Mouse (Mus musculus): ENCODE results near the gene Hnrnpab.

DNA sequence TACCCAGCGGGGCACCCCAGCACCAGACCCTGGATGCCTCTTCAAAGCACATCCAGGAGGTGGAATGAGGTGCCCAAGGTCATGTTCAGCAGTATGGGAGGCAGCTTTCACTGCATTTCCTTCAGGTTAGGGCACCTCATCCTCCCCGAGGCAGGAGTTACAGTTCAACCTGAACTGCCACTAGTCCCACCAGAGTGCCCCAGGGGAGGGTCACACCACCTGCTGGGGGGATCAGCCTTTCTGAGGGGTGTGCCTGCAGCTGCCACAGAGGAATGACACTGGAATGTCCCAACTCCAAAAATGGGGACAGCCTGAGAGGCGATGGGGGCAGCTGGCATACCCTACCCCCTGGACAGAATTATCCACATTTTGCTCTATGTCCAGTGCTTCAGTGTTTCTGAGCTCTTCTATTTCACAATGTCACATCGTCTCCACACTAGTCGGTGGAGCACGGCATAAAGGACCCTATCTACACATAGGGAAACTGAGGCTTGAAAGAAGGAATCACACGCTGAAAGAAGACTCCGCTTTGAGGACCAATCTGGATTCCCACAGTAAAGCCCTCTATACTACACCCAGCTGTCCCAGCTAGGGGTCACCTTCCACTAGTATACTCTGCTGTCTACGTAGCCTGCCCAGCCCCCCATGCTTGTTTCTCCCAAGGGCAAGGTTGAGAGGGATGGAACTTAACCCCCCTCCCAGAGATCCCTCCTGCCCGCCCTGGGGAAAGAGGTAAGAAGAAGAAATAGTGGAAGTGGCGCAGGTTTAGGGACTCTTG lies 42.7 kb upstream of the Hnrnpab start:
- TF ChIP-seq CTCF (IDR thresholded peaks at IDR 0.05; ENCODE audit: control insufficient read depth, insufficient read depth, insufficient read length) (no peak), USF1 (IDR thresholded peaks at IDR 0.05; ENCODE audit: low read depth) (no peak), MYOD1 (IDR thresholded peaks at IDR 0.05; ENCODE audit: control insufficient read depth, insufficient read length, low read depth) (peak; percentile 30), MYOG (IDR thresholded peaks at IDR 0.05; ENCODE audit: control insufficient read depth, extremely low read depth, insufficient read length) (no peak), MAX (IDR thresholded peaks at IDR 0.05) (no peak), CEBPB (IDR thresholded peaks at IDR 0.05; ENCODE audit: low read depth) (no peak)

All from C2C12 (cell line).